Mouse (Mus musculus) lung, embryonic 14.5 days (tissue): Measurements from ENCODE around the gene Gad2. TPM values are rescaled to one million over a fixed set of nuclear protein-coding genes. Genes with fewer than 3 reads are reported as not detected.

Source experiments
- ATAC-seq: fragments of 200-750 bp; cut with Nextera tagmentation; 2 replicates; pipeline ENCODE4 v1.8.0; 2017; ENCODE audit warnings: mild to moderate bottlenecking, moderate TSS enrichment, moderate library complexity; ENCODE audit not compliant: insufficient read depth
- DNase-seq: peaks from one replicate; pipeline ENCODE4 v3.0.0-alpha.2; 2015
- H3K27ac ChIP-seq: fragments of 300-500 bp; sonication (generic); 2 replicates; pipeline ENCODE4 v1.5.1; 2014; ENCODE audit warnings: low read depth, mild to moderate bottlenecking, moderate library complexity
- H3K27me3 ChIP-seq: fragments of 300-500 bp; sonication (generic); 2 replicates; pipeline ENCODE4 v1.6.1; 2014; ENCODE audit warnings: low read length, control low read depth; ENCODE audit not compliant: insufficient read depth
- H3K36me3 ChIP-seq: fragments of 300-500 bp; sonication (generic); 2 replicates; pipeline ENCODE4 v1.6.1; 2014; ENCODE audit warnings: control low read depth; ENCODE audit not compliant: insufficient read depth
- H3K4me1 ChIP-seq: fragments of 300-500 bp; sonication (generic); 2 replicates; pipeline ENCODE4 v1.6.1; 2014; ENCODE audit warnings: antibody characterized with exemption, control low read depth; ENCODE audit not compliant: insufficient read depth
- H3K4me2 ChIP-seq: fragments of 300-500 bp; sonication (generic); 2 replicates; pipeline ENCODE4 v1.6.1; 2014; ENCODE audit warnings: mild to moderate bottlenecking
- H3K4me3 ChIP-seq: fragments of 300-500 bp; sonication (generic); 2 replicates; pipeline ENCODE4 v1.5.1; 2014; ENCODE audit warnings: low read depth, low read length
- H3K9ac ChIP-seq: fragments of 300-500 bp; sonication (generic); 2 replicates; pipeline ENCODE4 v1.6.1; 2014
- H3K9me3 ChIP-seq: fragments of 300-500 bp; sonication (generic); 2 replicates; pipeline ENCODE4 v1.6.1; 2016; ENCODE audit warnings: low read depth, low read length, control low read depth
- CTCF ChIP-seq: IDR thresholded peaks from 2 replicates; pipeline ENCODE4 v1.5.1; 2016; ENCODE audit warnings: antibody characterized with exemption, low read depth
- WGBS: fragments of 180-500 bp; shearing (Covaris S2); extraction: QIAGEN DNeasy Blood & Tissue Kit; methylation state at CpG from one replicate; pipeline ENCODE4 v1.1.7; 2014; 5-methylcytosine and 5-hydroxymethylcytosine counted together
- polyA plus RNA-seq: library from polyadenylated mRNA; unstranded; fragments of >200 nt; fragmentation: Nextera tagmentation; extraction: Ambion mirVana; gene quantifications from 2 replicates; pipeline ENCODE4 v1.2.1, GENCODE M21; 2014

The Gad2 gene
- polyA plus RNA-seq, 1 experiment from 2014 or later: 0.36 TPM

DNA sequence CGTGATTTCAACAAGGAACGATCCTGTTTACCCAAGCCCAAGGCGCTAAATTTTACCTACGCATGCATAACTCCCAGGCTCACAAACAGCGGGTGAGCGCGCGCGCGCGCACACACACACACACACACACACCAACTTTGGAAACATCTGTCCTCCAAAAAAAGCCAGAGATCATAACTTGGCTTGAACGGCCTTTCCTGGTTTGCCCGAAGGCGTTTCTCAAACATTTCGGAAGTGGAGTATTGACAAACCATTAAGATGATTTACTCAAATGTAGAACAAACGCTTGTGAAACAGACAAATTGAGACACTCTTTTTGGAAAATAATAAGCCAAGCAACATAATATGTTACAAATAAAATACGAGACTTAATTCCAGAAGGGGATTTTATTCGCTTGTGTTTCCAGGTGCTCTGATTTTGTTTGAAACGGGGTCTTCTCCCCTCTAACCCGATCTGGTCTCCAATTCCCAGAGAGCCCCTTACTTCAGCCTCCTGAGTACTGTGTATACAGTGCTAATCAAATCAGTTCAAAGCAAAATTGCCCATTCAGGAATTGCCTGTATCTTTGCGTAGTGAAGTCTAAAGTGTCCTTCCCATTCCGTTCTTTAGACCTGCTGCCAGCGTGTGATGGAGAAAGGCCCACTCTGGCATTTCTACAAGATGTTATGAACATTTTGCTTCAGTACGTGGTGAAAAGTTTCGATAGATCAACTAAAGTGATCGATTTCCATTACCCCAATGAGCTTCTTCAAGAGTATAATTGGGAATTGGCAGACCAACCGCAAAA, 2.4 kb downstream of the Gad2 start:
- no peaks in the 10 kb centered on the region for H3K9me3 ChIP-seq
- H3K27ac ChIP-seq: no peak overlapping the region
- H3K4me1 ChIP-seq: no peaks in the 10 kb centered on the region
- H3K27me3 ChIP-seq: peaks cover 85% of the 10 kb centered on the region
- no peaks in the 10 kb centered on the region for H3K36me3 ChIP-seq
- H3K4me2 ChIP-seq: no peak overlapping the region; the same call in 1 of the 2 replicates
- ATAC-seq (no peak), DNase-seq (no peak)
- no peak overlapping the region for H3K4me3 ChIP-seq
- no peak for TF ChIP-seq CTCF
- WGBS: 4% methylated on average over 27 of the region's 27 CpGs
- no peak overlapping the region for H3K9ac ChIP-seq

- no peaks in the 10 kb centered on the region for H3K9me3 ChIP-seq
- H3K9ac ChIP-seq: no peak overlapping the region
- no peak overlapping the region for H3K4me2 ChIP-seq
- H3K27me3 ChIP-seq: peaks cover 76% of the 10 kb centered on the region
- DNase-seq: no peak
- 13% methylated on average over 16 of the region's 16 CpGs for WGBS
- no peaks in the 10 kb centered on the region for H3K4me1 ChIP-seq
- no peak for TF ChIP-seq CTCF
- no peaks in the 10 kb centered on the region for H3K36me3 ChIP-seq
- no peak overlapping the region for H3K27ac ChIP-seq
- no peak overlapping the region for H3K4me3 ChIP-seq
- no peak for ATAC-seq
Observed at GRCm38 (mm10) chr2:22625096-22625960, 3.3 kb downstream of the Gad2 start.

DNA sequence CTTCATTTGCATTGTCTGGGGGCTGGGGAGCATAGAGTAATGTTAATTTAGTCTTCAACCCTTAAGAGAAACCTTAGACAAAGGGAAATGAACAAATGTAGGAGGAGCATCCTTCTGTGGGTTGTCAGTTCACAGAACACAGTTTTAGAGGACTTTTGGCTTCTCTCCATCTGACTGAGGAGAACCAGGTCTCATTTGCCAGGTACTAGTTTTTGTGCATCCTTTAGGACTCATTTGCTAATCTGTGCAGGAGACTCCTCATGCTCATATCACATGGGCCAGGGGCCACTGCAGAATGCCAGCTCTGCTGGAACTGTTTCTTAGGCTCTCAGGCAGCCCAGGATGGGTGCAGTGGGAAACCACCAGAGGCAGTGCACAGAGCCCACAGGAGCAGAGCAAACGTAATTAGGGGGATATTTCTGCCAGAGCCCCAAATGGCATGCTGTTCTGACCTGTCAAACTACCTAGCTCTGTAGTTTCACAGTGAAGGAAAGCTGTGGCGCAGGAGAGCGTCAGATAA, 5.2 kb downstream of the Gad2 start:
- Histone ChIP-seq H3K4me3 (no peak overlapping the region), H3K4me1 (no peaks in the 10 kb centered on the region), H3K36me3 (no peaks in the 10 kb centered on the region), H3K9me3 (no peaks in the 10 kb centered on the region), H3K27me3 (peaks cover 57% of the 10 kb centered on the region), H3K9ac (no peak overlapping the region), H3K27ac (no peak overlapping the region), H3K4me2 (no peak overlapping the region)
- 29% methylated on average over 3 of the region's 3 CpGs for WGBS
- no peak for DNase-seq
- no peak for ATAC-seq
- no peak for TF ChIP-seq CTCF

DNA sequence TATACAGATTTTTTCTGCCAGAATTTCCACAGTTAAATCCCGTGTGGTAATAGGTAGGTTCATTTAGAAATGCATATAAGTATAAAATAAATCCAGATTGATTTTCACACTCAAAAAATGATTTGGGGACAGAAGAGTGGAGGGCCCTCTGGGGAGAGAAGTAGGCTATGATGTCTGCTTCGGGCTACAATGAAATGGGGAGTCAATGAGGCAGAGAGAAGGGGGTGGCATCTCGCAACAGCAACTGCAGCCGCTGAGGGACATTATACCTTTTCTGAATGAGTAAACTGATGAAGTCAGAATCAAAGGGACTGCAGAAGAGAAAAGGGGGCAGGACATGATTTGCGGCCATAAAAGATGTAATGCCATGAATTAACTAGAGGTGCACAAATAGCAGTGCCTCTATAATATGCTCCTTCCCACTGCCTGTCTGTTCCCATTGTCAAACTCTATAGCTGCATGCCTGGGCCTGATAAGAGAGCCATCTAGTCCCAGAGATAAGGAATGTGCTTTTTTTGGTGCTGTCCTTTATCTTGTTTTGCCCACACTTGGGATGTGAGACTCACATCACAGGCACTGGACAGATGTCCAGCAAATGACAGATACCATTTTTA, 5.9 kb downstream of the Gad2 start:
- Histone ChIP-seq H3K4me2 (no peak overlapping the region), H3K27me3 (peaks cover 50% of the 10 kb centered on the region), H3K9ac (no peak overlapping the region), H3K36me3 (no peaks in the 10 kb centered on the region), H3K4me1 (no peaks in the 10 kb centered on the region), H3K4me3 (no peak overlapping the region), H3K9me3 (no peaks in the 10 kb centered on the region), H3K27ac (no peak overlapping the region)
- ATAC-seq (no peak), DNase-seq (no peak)
- no peak for TF ChIP-seq CTCF
- 32% methylated on average over 5 of the region's 5 CpGs for whole genome bisulfite sequencing

- no peaks in the 10 kb centered on the region for H3K9me3 ChIP-seq
- ATAC-seq (no peak), DNase-seq (no peak)
- no peak overlapping the region for H3K27ac ChIP-seq
- 35% methylated on average over 8 of the region's 8 CpGs for WGBS
- no peaks in the 10 kb centered on the region for H3K27me3 ChIP-seq
- no peak overlapping the region for H3K4me3 ChIP-seq
- no peaks in the 10 kb centered on the region for H3K36me3 ChIP-seq
- H3K9ac ChIP-seq: no peak overlapping the region
- peak; percentile 48 for TF ChIP-seq CTCF
- no peaks in the 10 kb centered on the region for H3K4me1 ChIP-seq
- no peak overlapping the region for H3K4me2 ChIP-seq
Observed at GRCm38 (mm10) chr2:22634766-22635165, 12.8 kb downstream of the Gad2 start.

DNA sequence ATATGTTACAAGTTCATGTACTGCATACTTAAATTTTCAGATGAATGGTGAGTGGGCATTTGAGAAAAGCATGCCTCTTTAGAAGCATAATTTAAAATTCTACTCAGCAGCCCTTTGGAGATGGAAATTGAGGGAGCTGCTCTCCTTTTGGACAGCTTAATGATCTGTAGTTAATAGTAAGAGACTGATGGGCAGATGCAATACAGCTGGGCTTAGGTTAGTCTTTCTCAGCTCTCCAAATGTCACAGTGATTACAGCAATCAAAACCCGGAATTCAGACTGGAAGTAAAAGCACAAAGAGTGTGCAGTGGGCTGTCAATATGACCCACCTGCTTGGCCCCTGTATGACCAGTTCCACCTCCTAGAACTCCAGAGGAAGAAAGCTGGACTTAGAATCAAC, 24.1 kb downstream of the Gad2 start:
- DNase-seq: no peak
- no peaks in the 10 kb centered on the region for H3K4me1 ChIP-seq
- no peak overlapping the region for H3K4me2 ChIP-seq
- H3K9ac ChIP-seq: no peak overlapping the region
- no peak for ATAC-seq
- H3K9me3 ChIP-seq: no peaks in the 10 kb centered on the region
- no peak overlapping the region for H3K27ac ChIP-seq
- H3K4me3 ChIP-seq: no peak overlapping the region
- 39% methylated on average over 1 of the region's 1 CpGs for WGBS
- no peak for TF ChIP-seq CTCF
- H3K36me3 ChIP-seq: no peaks in the 10 kb centered on the region
- no peaks in the 10 kb centered on the region for H3K27me3 ChIP-seq
